Mouse (Mus musculus): ENCODE measurements around the gene Gm5142.
A peak's percentile ranks its signal among the peaks of the same experiment; 100 is the strongest.

Gene Gm5142

DNA sequence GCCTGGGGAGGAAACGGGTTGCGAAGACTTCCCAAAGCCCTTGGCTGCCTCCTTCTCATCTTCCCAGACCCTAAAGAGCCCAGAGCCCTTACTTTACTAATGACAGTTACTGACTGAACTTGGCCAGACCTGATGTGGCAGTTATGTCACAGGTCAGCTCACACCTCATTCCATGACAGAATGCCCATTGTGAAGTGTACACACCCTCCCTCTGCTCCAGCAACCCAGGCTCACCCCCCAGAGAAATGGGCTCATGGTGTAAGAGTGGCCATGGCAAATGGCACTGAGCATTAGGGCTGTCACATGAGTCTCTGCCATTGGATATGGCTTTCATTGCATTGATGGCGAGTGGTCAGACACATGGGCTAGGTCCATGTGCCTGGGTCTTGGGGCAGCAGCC, at the start of gene Gm5142:
Gm5142 (minus strand) TSS at position 101 of the 400 bp plus-strand sequence.
- no peak for DNase-seq (ENCODE audit: low spot score)

DNA sequence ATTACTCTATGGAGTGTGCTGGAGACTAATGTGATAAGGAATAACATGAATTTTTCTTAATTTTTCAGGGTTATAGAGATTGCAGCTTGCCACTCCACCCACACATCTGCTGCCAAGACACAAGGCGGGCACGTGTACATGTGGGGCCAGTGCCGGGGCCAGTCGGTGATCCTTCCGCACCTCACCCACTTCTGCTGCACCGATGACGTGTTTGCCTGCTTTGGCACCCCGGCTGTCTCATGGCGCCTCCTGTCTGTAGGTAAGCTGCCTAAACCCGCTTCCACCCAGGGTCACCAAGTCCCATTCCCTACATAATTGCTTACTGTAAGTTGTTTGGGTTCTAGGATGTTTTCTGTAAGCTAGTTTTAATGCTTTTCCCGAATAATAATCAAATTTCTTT, 47.7 kb upstream of the Gm5142 start:
- no peak for DNase-seq (ENCODE audit: low spot score)

DNA sequence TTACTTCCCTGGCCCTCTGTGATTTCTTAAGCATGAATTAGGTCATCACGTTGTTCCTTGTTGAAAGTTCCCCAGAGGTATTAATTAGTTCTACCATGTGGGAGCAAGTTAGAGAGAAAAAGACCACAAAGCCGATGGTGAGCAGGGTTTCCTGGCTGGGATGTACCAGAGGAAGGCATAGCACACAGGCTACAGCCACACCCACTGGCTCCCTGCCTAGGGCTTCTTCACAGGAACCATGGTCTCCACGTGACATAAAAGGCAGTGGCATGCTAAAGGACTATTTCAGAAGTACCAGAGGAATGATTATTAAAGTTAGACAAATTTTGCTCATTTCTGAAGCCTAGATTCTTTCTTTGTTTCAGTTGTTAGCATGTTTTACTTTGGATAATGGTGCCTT, 40.7 kb upstream of the Gm5142 start:
- no peak for DNase-seq (ENCODE audit: low spot score)

DNA sequence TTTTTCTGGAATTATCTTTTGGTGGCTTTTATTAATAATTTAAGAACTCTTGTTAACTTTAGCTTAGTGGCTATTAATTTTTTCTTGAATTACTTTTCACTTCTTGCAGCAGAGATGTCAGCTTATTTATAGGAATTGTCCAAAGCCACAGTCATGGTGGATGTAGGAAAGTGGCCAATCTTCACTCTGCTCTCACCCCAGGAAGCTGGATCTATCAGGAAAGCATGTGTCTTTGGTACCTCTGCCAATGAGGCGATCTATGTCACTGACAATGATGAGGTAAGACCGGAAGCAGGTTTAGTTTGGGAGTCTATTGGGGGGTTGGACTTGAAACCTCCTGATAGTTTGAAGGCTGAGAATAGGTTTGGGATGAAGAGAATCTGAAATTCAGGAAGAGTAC, 31.3 kb upstream of the Gm5142 start:
- no peak for DNase-seq (ENCODE audit: low spot score)

DNA sequence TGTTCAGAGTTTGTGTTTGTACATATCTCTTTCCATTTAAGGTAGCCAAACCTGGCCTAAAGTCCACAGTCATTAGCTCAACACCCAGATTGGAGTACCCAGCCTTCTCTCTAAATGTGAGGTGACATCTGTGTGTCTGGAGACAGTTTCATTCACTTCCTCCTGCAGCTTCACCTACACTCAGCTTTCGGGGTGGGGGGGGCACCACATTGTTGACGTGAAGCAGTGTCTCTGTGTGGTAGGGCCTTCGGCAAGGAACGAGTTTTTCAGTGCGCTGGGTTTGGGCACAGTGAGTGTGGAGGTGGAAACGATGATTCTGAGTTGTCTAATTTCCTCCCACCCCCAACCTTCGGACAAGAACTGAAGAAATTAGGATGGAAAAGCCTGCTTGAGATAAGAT, 30.5 kb upstream of the Gm5142 start:
- DNase-seq (ENCODE audit: low spot score): no peak

DNA sequence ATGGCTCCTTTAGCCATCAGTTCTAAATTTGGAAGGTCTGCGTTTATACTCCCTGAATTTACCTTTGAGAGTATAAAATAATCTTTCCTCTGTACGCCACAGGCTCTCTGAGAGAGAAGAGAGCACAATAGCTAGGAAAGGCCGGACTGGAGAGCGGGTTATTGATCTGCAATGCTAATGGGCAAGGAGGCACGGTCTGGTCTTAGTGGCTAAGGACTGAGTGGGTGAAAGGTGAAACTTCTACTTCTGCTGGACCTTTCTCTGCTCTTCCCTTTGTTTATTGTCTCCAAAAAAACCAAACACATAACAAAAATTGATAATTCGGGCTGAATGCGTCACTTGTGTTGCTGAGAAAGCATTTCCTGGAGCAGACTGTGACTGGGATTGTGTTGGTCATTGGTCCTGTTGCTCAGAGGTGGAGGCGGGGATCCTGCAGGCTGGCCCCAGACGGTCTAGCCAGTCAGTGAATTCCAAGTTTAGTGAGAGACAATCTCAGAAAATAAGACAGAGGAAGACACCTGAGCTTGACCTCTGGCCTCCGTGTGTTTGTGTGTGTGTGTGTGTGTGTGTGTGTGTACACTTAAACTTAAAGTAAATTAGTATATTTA, 27.5 kb upstream of the Gm5142 start:
- DNase-seq (ENCODE audit: low spot score): no peak

DNA sequence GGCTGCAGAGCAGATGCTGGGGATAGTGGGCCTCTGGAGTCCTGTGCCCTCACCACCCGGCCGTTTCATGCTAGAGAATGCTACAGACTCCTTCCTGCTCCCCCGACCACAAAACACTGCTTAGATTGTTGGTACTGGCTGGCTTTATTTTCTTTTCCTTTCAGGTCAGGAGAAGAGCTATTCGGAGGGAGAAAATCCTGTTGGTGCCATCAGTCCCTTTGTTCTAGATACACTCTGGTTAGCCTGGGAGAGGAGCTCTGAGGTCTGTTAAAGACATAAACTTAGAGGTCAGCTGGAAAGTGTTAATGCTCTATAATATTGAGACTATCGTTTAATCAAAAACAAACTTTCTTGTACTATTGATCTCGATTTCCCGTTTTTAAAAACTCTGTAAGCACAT, 26.9 kb upstream of the Gm5142 start:
- no peak for DNase-seq (ENCODE audit: low spot score)

DNA sequence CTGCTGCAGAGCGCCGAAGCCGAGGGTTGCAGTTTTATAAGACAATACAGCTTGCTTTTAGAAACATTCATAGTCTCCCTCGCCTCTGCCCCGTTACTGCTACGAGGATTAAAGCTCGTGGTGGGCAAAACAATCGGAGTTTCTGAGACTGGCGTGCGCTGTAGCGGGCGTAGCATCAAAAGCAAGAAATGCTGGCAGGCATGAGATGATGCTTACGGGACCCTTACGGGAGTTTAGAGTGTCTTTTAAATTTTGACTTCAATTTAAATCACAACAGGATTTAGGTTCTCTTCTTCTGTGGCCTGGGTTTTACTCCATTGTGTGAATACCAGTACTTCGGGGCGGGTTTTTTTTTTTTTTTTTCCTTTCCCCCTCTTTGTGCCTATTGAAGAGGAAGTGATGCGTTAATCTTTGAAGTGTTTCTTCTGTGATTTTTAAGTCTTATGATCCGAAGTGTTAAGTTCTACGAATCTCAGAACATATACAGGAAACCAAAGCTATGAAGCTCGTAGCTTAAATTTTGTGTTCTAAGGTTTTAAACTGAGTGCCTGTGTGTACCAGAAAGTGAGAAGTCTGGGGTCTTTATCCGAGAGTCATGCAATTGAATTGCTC, 23.2 kb upstream of the Gm5142 start:
- peak; percentile 18 for DNase-seq (ENCODE audit: low spot score)

DNA sequence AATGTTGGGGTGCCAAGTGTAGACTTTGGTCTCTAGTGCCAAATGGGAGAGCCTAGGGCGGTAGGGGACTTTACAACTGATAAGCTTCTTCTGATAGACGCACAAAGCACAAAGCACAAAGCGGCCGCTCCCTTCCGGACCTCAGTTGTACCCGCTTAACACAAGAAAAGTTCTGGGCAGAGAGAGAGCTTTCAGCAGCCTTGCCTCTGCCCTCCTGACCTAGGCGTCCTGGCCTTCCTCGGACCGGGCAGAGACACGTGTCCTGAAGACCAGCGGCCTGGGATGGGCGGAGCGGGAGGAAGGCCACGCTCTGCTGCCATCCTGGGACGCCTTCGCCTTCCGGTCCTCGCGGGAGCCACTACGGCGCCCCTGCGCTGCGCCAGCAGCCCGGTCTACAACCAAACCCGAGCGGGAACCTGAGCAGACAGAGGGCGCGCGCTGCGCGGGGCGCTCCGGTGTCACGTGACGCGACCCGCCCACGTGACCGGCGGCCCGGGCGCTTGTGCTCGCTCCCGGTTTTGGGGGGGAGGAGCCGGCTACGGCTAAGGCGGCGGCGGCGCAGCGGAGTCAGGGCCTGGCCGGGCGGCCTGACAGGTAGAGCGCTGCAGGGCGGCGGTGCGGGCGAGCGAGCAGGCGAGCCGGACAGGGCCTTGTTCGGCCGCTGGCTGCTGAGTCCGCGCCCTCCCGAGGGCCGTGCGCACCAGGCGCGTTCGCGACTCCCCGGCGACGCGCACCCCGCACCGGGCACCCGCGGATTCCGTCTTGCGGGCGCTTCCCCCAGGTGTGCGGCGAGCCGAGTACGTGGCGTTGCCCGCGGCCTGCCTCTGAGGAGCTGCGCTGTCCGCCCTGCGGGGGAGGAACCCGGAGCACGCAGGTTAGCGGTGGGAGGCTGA, 22.4 kb upstream of the Gm5142 start, which contains the start of gene Rcbtb1:
Rcbtb1 (plus strand) TSS at position 499 of the 893 bp plus-strand sequence.
- peak; percentile 91 for DNase-seq (ENCODE audit: low spot score)

DNA sequence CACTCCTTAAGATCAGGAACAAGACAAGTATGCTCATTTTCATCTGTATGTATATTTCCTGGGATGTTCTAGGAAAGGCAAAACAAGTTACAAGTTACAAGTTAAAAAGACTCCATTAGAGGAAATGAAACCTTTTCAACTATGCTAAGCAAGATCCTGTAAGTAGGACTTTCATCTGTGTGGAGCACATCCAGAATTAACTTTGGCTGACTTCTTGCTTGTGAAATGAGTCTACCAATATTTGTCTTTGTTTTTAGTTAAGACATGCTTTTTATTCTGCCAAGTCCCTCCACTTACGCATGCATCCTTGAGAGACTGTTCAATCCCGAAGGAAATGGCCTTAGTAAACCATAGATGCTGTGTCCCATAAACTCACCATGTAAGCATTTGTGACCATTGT, 7.6 kb upstream of the Gm5142 start:
- DNase-seq (ENCODE audit: low spot score): no peak

DNA sequence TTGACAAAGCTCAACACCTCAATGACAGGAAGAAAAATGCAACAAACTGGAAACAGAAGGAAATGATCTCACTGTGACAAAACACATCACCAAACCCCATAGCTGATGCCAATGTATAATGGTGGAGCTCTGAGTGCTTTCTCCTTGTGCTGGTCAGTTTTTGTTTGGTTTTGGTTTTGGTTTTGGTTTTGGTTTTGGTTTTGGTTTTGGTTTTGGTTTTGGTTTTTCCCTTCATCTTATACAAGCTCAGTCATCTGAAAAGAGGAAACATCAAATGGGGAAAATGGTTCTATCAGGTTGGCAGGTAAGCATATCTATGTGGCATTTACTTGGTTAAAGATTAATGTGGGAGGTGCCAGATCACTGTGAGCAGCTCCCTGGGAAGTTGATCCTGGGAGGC, 7.0 kb upstream of the Gm5142 start:
- no peak for DNase-seq (ENCODE audit: low spot score)

DNA sequence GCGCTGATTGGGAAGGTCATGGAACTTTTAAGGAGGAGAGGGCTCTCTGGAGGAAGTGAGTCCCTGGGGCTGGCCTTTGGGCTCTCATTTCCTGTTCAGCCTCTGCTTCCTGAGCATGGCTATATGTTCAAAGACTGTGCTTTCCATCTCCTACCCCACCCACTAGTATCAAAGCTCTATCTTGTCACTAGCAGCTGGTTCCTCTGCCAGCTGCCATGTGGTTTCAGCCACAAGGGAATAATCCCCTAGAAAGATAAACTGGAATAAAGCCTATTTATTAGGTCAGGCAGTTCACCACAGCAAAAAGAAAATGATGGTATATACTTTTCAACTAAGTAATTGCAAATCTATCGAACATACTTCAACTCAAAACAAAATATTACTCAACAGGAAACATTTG, 4.2 kb upstream of the Gm5142 start:
- DNase-seq (ENCODE audit: low spot score): no peak

DNA sequence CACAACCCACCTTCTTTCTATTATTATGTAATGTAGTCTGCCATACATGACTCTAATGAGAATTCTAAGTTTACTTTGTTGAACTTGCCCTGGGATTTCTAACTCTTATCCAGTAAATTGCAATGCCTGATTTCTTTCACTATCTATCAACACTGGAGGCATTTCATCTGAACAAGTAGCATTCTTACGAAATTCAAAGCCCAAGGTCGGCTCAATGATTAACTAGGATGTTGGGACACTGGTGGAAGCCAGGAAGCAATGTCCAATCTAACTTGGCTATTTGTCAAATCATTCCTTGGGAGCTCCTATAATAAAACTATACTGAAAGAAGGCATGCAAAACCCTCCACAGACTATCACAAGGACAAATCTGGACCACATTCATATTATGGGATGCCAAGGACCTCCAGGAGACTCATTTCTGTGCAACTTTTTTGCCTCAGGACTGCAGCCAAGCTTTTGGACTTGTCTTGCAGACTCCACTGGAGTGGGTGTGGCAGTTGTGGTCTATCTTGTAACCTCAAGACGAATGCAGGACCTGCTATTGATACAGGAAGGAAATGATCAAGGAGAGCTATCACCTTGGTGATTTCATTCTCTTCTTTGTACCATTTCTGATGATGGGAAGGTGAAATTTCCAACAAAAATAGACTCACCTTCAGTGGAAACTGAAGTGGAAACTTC, 21.4 kb downstream of the Gm5142 start:
- DNase-seq (ENCODE audit: low spot score): no peak

DNA sequence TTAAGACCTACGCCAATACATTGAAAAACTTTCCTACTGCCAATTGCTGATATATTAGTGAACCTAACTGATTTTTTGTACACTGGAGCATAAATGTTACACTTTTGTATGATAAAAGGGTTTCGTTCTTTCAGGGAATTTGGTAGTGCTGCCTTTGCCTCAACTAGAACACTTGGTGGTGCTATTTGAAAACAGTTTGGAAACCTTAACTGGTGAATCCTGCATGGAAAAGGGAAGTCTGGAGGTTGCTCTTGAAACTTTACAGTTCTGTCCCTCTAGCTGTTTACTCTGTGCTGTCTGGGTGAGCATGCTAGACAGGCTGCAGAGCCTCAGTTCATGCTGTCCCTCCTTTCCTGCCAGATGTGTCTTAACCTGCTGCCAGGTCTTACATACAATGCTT, 23.0 kb downstream of the Gm5142 start:
- no peak for DNase-seq (ENCODE audit: low spot score)

DNA sequence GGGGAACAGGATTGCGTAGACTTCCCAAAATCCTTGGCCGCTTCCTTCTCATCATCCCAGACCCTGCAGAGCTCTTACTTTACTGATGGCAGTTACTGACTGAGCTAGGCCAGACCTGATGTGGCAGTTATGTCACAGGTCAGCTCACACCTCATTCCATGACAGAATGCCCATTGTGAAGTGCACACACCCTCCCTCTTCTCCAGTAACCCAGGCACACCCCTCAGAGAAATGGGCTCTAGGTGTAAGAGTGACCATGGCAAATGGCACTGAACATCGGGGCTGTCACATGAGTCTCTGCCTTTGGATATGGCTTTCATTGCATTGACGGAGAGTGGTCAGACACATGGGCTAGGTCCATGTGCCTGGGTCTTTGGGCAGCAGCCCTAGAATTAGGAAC, 35.8 kb downstream of the Gm5142 start, which contains the start of gene 1700129C05Rik:
1700129C05Rik (minus strand) TSS at position 101 of the 400 bp plus-strand sequence.
- DNase-seq (ENCODE audit: low spot score): no peak

DNA sequence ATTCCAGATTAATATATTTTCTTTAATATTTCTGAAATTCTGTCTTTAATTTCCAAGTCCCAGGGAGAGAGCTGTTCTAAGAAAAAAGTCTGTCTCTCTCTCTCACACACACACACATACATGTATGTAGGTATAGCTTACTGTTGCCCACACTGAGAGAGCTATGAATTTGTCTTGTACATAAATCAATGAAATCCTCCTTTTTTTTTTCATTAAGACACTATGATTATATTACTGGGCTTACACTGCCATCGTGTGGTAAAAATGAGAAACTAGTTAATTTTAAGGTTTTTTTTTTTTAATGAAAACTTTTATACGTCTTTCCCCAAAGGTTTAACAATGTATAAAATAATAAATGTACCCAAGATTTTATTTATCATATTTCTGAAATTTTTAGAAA, 64.3 kb downstream of the Gm5142 start:
- DNase-seq (ENCODE audit: low spot score): no peak

Data from T-cell, adult 2 months (primary cell).